Mouse (Mus musculus): Measurements from ENCODE around the gene Abca13. TPM values are rescaled to one million over a fixed set of nuclear protein-coding genes. Genes with fewer than 3 reads are reported as not detected.
"Not testable (repeated sequence)": the region's sequence is repeated elsewhere in the genome, so short reads cannot be mapped to it uniquely, and the experiment has no call there.

The Abca13 gene
- polyA plus RNA-seq, 1 experiment from 2014 or later, result 0.13 TPM

DNA sequence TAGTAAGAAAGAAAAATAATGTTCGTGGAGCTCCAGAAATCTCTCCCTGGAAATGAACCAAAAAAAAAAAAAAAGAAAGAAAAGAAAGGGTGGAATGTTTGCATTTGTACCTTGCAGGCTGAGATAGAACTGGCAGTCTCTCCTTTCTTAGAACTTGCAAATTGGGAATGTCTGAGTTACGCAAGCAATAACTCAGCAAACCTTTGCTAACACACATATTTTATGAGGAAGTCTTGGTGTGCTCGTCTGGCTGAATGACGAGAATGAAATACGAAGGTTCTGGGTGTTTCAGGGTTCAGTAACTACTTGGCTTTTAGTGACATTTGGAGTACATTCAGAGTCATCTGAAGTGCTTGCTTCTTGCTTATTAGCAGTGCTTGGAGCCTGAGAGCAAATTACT is 241.1 kb downstream of the Abca13 start:
- no peak overlapping the region for H3K9ac ChIP-seq (ENCODE audit: low read length)
- no peaks in the 10 kb centered on the region for H3K27me3 ChIP-seq (ENCODE audit: control insufficient read depth, insufficient read depth, low read depth, low read length)
- ATAC-seq (ENCODE audit: low read depth), result peak; percentile 57; the same call in 1 of the 2 replicates

DNA sequence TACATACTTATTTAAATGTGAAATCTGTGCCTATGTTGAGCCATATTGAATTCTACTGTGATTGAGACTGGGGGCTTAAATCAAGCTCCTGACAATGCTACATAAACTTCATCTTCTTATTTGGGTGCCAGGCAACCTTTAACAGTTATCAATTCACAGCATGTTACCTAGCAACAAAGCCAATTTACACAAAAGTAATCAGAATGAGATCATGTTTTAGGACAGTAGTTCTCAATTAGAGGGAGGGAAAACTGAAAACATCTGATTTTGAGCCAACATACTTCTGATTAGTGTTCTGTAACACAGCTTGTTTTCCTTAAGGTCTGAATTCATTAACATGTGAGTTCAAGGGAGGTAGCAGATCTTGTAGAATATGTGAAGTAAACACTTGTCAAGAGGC is 244.9 kb downstream of the Abca13 start:
- no peak for ATAC-seq (ENCODE audit: low read depth)
- H3K27ac ChIP-seq (ENCODE audit: low read length), result no peak overlapping the region
- no peak overlapping the region for H3K9ac ChIP-seq (ENCODE audit: low read length)
- H3K4me2 ChIP-seq (ENCODE audit: low read depth, low read length), result no peak overlapping the region
- no peaks in the 10 kb centered on the region; the same call in 1 of the 2 replicates for H3K9me3 ChIP-seq (ENCODE audit: control insufficient read depth, low read length)
- no peaks in the 10 kb centered on the region for H3K4me1 ChIP-seq (replicated peaks; ENCODE audit: control insufficient read depth, insufficient read depth, low read length)
- no peaks in the 10 kb centered on the region for H3K27me3 ChIP-seq (ENCODE audit: control insufficient read depth, insufficient read depth, low read depth, low read length)
- H3K36me3 ChIP-seq (ENCODE audit: control insufficient read depth, insufficient read depth, low read length), result no peaks in the 10 kb centered on the region
- no peak overlapping the region for H3K4me3 ChIP-seq (ENCODE audit: low read length)

More for the DNA sequence above, 241.1 kb downstream of the Abca13 start:
- no peak overlapping the region for H3K4me2 ChIP-seq (ENCODE audit: low read depth, low read length)
- H3K4me3 ChIP-seq (ENCODE audit: low read length), result no peak overlapping the region
- 47% methylated on average over 5 of the region's 5 CpGs for WGBS
- no peaks in the 10 kb centered on the region for H3K4me1 ChIP-seq (replicated peaks; ENCODE audit: control insufficient read depth, insufficient read depth, low read length)
- no peaks in the 10 kb centered on the region; the same call in 1 of the 2 replicates for H3K9me3 ChIP-seq (ENCODE audit: control insufficient read depth, low read length)
- H3K27ac ChIP-seq (ENCODE audit: low read length), result 0 out of 2 replicates have a peak overlapping the region, but pooled peaks have one; percentile 49
- H3K36me3 ChIP-seq (ENCODE audit: control insufficient read depth, insufficient read depth, low read length), result no peaks in the 10 kb centered on the region

DNA sequence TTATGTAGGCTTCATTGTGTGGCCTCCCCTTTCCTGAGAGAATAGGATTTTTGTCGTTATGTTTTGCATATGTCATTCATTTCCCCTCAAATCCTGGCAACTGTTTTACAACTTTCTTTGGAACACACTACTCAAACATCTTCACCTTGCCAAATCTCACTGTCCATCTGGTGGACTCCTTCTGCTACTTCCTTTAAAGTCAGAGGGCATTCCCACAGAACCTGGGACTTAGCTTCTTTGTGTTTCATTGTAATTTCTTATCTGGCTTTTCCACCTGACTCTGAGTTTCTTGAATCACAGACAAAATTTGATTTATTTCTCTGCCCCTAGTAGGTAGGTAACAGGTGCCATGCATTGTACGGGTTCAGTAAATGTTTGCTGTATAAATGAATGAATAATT is 248.0 kb downstream of the Abca13 start:
- Histone ChIP-seq H3K4me1 (replicated peaks; ENCODE audit: control insufficient read depth, insufficient read depth, low read length) (no peaks in the 10 kb centered on the region), H3K4me2 (ENCODE audit: low read depth, low read length) (no peak overlapping the region), H3K36me3 (ENCODE audit: control insufficient read depth, insufficient read depth, low read length) (no peaks in the 10 kb centered on the region), H3K27ac (ENCODE audit: low read length) (no peak overlapping the region), H3K27me3 (ENCODE audit: control insufficient read depth, insufficient read depth, low read depth, low read length) (no peaks in the 10 kb centered on the region), H3K9me3 (ENCODE audit: control insufficient read depth, low read length) (no peaks in the 10 kb centered on the region; the same call in 1 of the 2 replicates), H3K9ac (ENCODE audit: low read length) (no peak overlapping the region), H3K4me3 (ENCODE audit: low read length) (no peak overlapping the region)
- 60% methylated on average over 2 of the region's 2 CpGs for WGBS
- no peak for ATAC-seq (ENCODE audit: low read depth)

DNA sequence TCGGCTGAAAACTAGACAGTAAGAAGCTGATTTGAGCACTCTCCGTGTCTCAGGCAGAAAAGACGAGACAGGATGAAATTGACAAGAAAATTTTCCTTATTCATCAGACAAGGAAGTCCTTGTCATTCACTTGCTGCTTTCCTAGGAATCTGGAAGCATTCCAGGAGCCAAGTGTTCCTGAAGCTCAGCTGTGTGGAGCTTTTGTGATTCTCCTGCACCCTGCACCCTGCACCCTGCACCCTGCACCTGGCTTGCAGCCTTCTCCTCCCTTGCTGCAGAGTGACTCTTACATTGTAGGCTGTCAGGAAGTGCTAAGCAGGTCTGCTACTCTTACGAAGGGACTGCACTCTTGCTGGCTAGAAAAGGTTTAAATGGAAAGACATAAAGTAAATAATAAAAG is 249.4 kb downstream of the Abca13 start:
- H3K4me2 ChIP-seq (ENCODE audit: low read depth, low read length), result no peak overlapping the region
- H3K27ac ChIP-seq (ENCODE audit: low read length), result no peak overlapping the region
- H3K36me3 ChIP-seq (ENCODE audit: control insufficient read depth, insufficient read depth, low read length), result no peaks in the 10 kb centered on the region
- 31% methylated on average over 4 of the region's 4 CpGs for WGBS
- no peaks in the 10 kb centered on the region for H3K9me3 ChIP-seq (ENCODE audit: control insufficient read depth, low read length)
- no peak overlapping the region for H3K4me3 ChIP-seq (ENCODE audit: low read length)
- H3K4me1 ChIP-seq (replicated peaks; ENCODE audit: control insufficient read depth, insufficient read depth, low read length), result no peaks in the 10 kb centered on the region
- no peak overlapping the region for H3K9ac ChIP-seq (ENCODE audit: low read length)
- ATAC-seq (ENCODE audit: low read depth), result peak; percentile 80
- no peaks in the 10 kb centered on the region for H3K27me3 ChIP-seq (ENCODE audit: control insufficient read depth, insufficient read depth, low read depth, low read length)

DNA sequence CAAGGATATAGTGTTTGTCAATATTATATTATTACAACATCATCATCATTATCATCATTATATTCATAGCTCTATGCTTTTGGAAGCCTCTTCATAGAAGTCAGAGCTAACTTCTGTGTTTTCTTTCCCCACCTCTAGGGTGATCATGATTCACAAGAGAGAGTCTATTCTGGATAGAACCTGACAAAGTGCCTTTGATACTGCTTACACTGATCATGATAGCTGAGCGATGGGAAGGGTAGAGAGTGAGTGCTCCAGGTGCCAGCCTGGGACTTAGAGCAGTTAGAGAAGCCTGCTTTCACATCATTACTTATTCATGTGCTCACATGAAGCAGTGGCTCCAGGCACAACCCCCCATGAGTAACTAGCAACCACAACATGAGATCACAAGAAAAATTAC is 280.7 kb downstream of the Abca13 start:
- Histone ChIP-seq H3K27ac (ENCODE audit: low read length) (no peak overlapping the region), H3K4me1 (replicated peaks; ENCODE audit: control insufficient read depth, insufficient read depth, low read length) (no peaks in the 10 kb centered on the region), H3K27me3 (ENCODE audit: control insufficient read depth, insufficient read depth, low read depth, low read length) (no peaks in the 10 kb centered on the region), H3K9me3 (ENCODE audit: control insufficient read depth, low read length) (no peaks in the 10 kb centered on the region), H3K9ac (ENCODE audit: low read length) (no peak overlapping the region), H3K4me2 (ENCODE audit: low read depth, low read length) (no peak overlapping the region), H3K4me3 (ENCODE audit: low read length) (no peak overlapping the region), H3K36me3 (ENCODE audit: control insufficient read depth, insufficient read depth, low read length) (no peaks in the 10 kb centered on the region)
- ATAC-seq (ENCODE audit: low read depth), result no peak
- WGBS, result 74% methylated on average over 1 of the region's 1 CpGs

DNA sequence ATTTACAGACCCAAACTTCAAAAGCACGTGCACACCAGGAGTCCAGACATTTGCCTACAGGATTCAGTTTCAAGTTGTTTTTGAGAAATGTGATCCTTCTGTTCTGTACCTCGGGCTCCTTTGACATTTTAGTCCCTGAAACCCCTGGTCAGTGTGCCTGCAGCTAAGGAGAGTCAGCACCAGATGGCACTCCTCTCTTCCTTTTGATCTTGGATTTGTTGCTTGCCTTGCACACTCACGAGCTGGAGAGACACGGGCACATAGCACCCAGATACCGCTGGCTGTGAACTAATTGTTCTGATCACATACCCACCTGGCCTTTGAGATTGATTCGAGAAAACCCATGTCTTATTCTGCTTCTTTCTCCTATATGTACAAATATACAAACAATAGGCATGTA is 289.8 kb downstream of the Abca13 start:
- no peak overlapping the region for H3K27ac ChIP-seq (ENCODE audit: low read length)
- H3K9ac ChIP-seq (ENCODE audit: low read length), result no peak overlapping the region
- no peak overlapping the region for H3K4me3 ChIP-seq (ENCODE audit: low read length)
- WGBS, result 15% methylated on average over 6 of the region's 6 CpGs
- H3K4me1 ChIP-seq (replicated peaks; ENCODE audit: control insufficient read depth, insufficient read depth, low read length), result no peaks in the 10 kb centered on the region
- no peaks in the 10 kb centered on the region for H3K36me3 ChIP-seq (ENCODE audit: control insufficient read depth, insufficient read depth, low read length)
- H3K27me3 ChIP-seq (ENCODE audit: control insufficient read depth, insufficient read depth, low read depth, low read length), result no peaks in the 10 kb centered on the region
- H3K9me3 ChIP-seq (ENCODE audit: control insufficient read depth, low read length), result no peaks in the 10 kb centered on the region
- peak; percentile 62; the same call in 1 of the 2 replicates for ATAC-seq (ENCODE audit: low read depth)
- no peak overlapping the region for H3K4me2 ChIP-seq (ENCODE audit: low read depth, low read length)

DNA sequence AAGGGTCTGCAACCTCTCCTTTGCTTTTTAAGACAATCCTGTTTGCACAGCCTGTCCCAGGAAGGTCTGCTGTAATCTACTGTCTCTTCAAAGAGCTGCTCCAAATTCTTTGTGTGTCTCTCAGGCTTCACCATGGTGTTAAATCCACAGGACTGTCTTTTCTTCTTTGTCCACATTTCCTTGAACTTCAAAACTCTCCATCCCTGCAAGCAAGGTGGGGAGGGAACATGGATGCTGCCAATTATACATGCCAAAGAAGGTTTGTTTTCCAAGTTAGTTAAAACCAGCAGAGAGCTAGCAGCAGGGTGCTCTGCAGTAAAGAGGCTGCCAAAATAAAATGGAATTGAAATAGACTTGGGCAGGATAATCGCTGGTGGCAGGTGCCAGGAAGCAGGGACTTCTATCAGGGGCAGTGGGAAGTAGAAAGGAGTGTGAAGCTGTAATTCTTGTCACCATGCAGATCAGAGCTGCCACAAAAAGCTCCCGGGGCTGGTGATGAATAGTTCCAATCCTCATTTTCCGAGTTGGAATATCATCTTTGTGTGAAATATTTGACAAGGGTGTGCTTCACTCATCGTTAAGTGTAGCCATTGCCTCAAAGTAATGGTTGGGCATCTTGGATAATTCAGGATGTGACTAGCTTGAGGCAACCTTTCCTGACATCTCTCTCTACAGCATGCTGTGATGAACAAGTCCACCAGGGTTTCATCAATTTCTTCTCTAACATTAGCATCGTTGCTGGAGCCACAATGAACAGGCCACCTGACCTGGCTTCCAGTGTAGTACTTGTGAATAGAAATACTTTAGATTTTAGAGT is 308.8 kb downstream of the Abca13 start:
- Histone ChIP-seq H3K27ac (ENCODE audit: low read length) (no peak overlapping the region), H3K9me3 (ENCODE audit: control insufficient read depth, low read length) (no peaks in the 10 kb centered on the region), H3K4me2 (ENCODE audit: low read depth, low read length) (no peak overlapping the region), H3K4me1 (replicated peaks; ENCODE audit: control insufficient read depth, insufficient read depth, low read length) (no peaks in the 10 kb centered on the region), H3K9ac (ENCODE audit: low read length) (no peak overlapping the region), H3K36me3 (ENCODE audit: control insufficient read depth, insufficient read depth, low read length) (no peaks in the 10 kb centered on the region), H3K27me3 (ENCODE audit: control insufficient read depth, insufficient read depth, low read depth, low read length) (no peaks in the 10 kb centered on the region), H3K4me3 (ENCODE audit: low read length) (no peak overlapping the region)
- 56% methylated on average over 5 of the region's 5 CpGs for WGBS
- no peak for ATAC-seq (ENCODE audit: low read depth)

DNA sequence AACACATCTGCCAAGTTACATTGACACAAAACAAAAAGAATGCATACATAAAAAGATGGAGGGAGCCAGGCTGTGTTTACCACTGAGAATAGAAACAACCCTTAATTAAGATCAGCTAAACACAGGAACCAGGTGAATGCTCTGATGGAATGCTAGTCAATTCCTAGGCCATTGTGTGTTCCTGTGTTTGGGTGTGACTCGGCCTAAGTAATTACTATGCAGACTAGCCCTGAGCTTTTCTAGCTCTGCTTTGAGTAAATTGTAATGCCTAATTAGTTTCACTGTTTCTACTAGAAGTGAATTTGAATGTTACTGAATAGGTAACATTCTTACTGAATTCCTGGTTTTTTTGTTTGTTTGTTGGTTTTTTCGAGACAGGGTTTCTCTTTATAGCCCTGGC is 323.2 kb downstream of the Abca13 start:
- 85% methylated on average over 2 of the region's 2 CpGs for WGBS
- not testable (repeated sequence) for H3K9me3 ChIP-seq (ENCODE audit: control insufficient read depth, low read length); H3K27ac ChIP-seq (ENCODE audit: low read length); H3K4me2 ChIP-seq (ENCODE audit: low read depth, low read length); H3K27me3 ChIP-seq (ENCODE audit: control insufficient read depth, insufficient read depth, low read depth, low read length); H3K4me1 ChIP-seq (replicated peaks; ENCODE audit: control insufficient read depth, insufficient read depth, low read length); ATAC-seq (ENCODE audit: low read depth); H3K36me3 ChIP-seq (ENCODE audit: control insufficient read depth, insufficient read depth, low read length); H3K9ac ChIP-seq (ENCODE audit: low read length); H3K4me3 ChIP-seq (ENCODE audit: low read length)

DNA sequence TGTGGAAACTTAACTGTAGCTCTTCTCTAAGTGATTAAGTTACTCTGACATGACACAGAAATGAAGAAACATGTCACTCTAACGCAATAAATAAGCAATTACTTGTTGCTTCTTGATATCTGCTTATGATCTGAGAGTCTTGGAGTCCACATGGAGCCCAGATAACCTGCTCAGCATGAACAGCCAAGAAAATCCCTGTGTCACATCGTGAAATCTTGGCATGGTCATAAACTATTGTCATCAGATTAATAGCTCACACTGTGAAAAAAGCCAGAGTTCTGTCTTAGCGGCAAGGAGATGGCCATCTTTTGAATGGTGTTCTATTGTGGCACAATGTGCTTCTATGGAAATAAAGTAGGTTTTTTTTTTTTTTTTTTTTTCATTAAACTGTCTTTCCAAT is 336.8 kb downstream of the Abca13 start:
- Histone ChIP-seq H3K9ac (ENCODE audit: low read length) (no peak overlapping the region), H3K4me2 (ENCODE audit: low read depth, low read length) (no peak overlapping the region), H3K36me3 (ENCODE audit: control insufficient read depth, insufficient read depth, low read length) (no peaks in the 10 kb centered on the region), H3K27ac (ENCODE audit: low read length) (no peak overlapping the region), H3K27me3 (ENCODE audit: control insufficient read depth, insufficient read depth, low read depth, low read length) (no peaks in the 10 kb centered on the region), H3K4me1 (replicated peaks; ENCODE audit: control insufficient read depth, insufficient read depth, low read length) (no peaks in the 10 kb centered on the region), H3K9me3 (ENCODE audit: control insufficient read depth, low read length) (no peaks in the 10 kb centered on the region), H3K4me3 (ENCODE audit: low read length) (no peak overlapping the region)
- no peak for ATAC-seq (ENCODE audit: low read depth)
- 62% methylated on average over 3 of the region's 3 CpGs for WGBS
